ENCODE assay signal across 17 mouse cellular contexts in the genomic region with DNA sequence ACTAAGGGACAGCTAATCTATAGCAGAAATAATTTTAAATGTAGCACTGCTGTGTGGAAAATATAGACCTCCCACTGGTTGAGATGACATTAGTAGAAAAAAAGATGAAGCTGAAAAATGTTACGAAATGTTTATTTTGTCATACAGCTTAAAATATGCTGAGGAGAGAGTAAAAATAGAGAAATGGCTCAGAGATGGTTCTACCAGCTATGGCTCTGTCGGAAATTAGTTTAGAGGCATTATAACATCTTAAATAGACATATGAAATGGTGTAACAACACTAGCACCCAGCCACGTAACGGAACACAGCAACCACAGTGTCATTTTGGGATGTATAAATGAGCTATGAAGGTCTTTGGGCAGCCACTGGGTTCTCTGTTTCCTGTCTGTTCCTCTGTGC.
DNase-seq lines count a peak whose midpoint lies in the region; ATAC-seq and TF ChIP-seq lines count a peak whose summit lies in the region.
"Had no signal": no experiment of that assay in that cellular context is flagged by ENCODE, and none has a peak within 500 bp of the region (broad histone marks: within the 10 kb centered on the region; RNA-seq: fewer than 3 reads in every experiment).

No protein-coding gene starts in this region.

- DNase-seq in left cerebral cortex, adult 2 months (ENCODE audit: extremely low spot score in 1 of 2, low spot score in 2 of 2), result no peak
- DNase-seq in left cerebral cortex, adult 8-10 months (ENCODE audit: low spot score in 2 of 2), result no peak
- DNase-seq in forebrain, embryonic 14.5 days (ENCODE audit: low spot score), result no peak
- no peak for DNase-seq in midbrain, embryonic 14.5 days
- no peak for DNase-seq in Muller cell, postnatal 12 days (ENCODE audit: inconsistent ontology term)
- DNase-seq in heart, postnatal 36 days, result no peak
- DNase-seq in spleen, adult 12 weeks (ENCODE audit: low spot score), result no peak
- DNase-seq: cerebellum, postnatal 10 days; heart, adult 11 months; lung, adult 2 months; thymus, adult 18-20 months had no signal

- no peak overlapping the region for H3K9ac ChIP-seq in forebrain, embryonic 14.5 days (ENCODE audit: low read length)
- no peak overlapping the region for H3K9ac ChIP-seq in midbrain, embryonic 14.5 days (replicated peaks; ENCODE audit: low read length)
- H3K9ac ChIP-seq: kidney, embryonic 15.5 days had no signal

- H3K4me2 ChIP-seq in forebrain, embryonic 14.5 days (ENCODE audit: low read length), result no peak overlapping the region
- H3K4me2 ChIP-seq in midbrain, embryonic 14.5 days (ENCODE audit: low read length), result no peak overlapping the region
- H3K4me2 ChIP-seq: kidney, embryonic 15.5 days; liver, embryonic 11.5 days had no signal

- no peak for ATAC-seq in forebrain, embryonic 14.5 days
- ATAC-seq in hematopoietic stem cell, adult 5-6 weeks (replicated peaks in 1 of 2; ENCODE audit: insufficient read depth in 1 of 2, low FRiP score in 2 of 2, low TSS enrichment in 1 of 2, low read depth in 1 of 2, poor library complexity in 2 of 2, severe bottlenecking in 2 of 2), result peak; percentile 35 to 41; a peak in 2 of 4 replicates
- no peak for ATAC-seq in midbrain, embryonic 14.5 days (ENCODE audit: low FRiP score, low TSS enrichment)
- ATAC-seq: inflammation-experienced regulatory T-cells, adult 6 months had no signal

- intact Hi-C loops in left cerebral cortex, adult 2 months (cut with DNase I), result no loop called here
- intact Hi-C loops in heart, postnatal 36 days (cut with DNase I), result no loop called here

- no peaks in the 10 kb centered on the region for H3K36me3 ChIP-seq in forebrain, embryonic 14.5 days (ENCODE audit: control insufficient read depth, insufficient read depth, low read length)
- no peaks in the 10 kb centered on the region for H3K36me3 ChIP-seq in midbrain, embryonic 14.5 days (ENCODE audit: control insufficient read depth, insufficient read depth, low read length)
- H3K36me3 ChIP-seq: kidney, embryonic 15.5 days; limb, embryonic 10.5 days had no signal

- TF ChIP-seq CTCF in left cerebral cortex, adult 2 months (IDR thresholded peaks at IDR 0.05), result no peak

- H3K9me3 ChIP-seq in forebrain, embryonic 14.5 days (replicated peaks; ENCODE audit: control insufficient read depth, low read length), result no peaks in the 10 kb centered on the region
- no peaks in the 10 kb centered on the region for H3K9me3 ChIP-seq in midbrain, embryonic 14.5 days (ENCODE audit: control insufficient read depth, low read length)
- H3K9me3 ChIP-seq: kidney, embryonic 15.5 days; limb, embryonic 10.5 days had no signal

- no peak overlapping the region for H3K4me3 ChIP-seq in left cerebral cortex, adult 2 months
- H3K4me3 ChIP-seq in forebrain, embryonic 14.5 days (ENCODE audit: low read depth, low read length), result no peak overlapping the region
- H3K4me3 ChIP-seq in midbrain, embryonic 14.5 days (replicated peaks; ENCODE audit: low read depth, low read length), result no peak overlapping the region
- H3K4me3 ChIP-seq: erythroblast, embryonic 14.5 days; kidney, embryonic 15.5 days; limb, embryonic 10.5 days had no signal

- H3K27me3 ChIP-seq in forebrain, embryonic 14.5 days (replicated peaks; ENCODE audit: control insufficient read depth, insufficient read depth, low read length), result no peaks in the 10 kb centered on the region
- no peaks in the 10 kb centered on the region for H3K27me3 ChIP-seq in midbrain, embryonic 14.5 days (ENCODE audit: control insufficient read depth, insufficient read depth, low read length)

- H3K4me1 ChIP-seq in forebrain, embryonic 14.5 days (ENCODE audit: control insufficient read depth, insufficient read depth, low read length), result peaks cover 18% of the 10 kb centered on the region; the same call in 1 of the 2 replicates
- H3K4me1 ChIP-seq in midbrain, embryonic 14.5 days (ENCODE audit: control insufficient read depth, insufficient read depth, low read length), result peaks cover 41% of the 10 kb centered on the region
- H3K4me1 ChIP-seq: kidney, embryonic 15.5 days had no signal

- WGBS in forebrain, embryonic 14.5 days, result 89% methylated on average over 4 of the region's 4 CpGs
- WGBS in midbrain, embryonic 14.5 days, result 67% methylated on average over 4 of the region's 4 CpGs

- peak overlapping the region; percentile 20; the same call in 1 of the 2 replicates for H3K27ac ChIP-seq in left cerebral cortex, adult 2 months
- peak overlapping the region; percentile 44; the same call in 1 of the 2 replicates for H3K27ac ChIP-seq in forebrain, embryonic 14.5 days (ENCODE audit: low read depth, low read length)
- peak overlapping the region; percentile 80 for H3K27ac ChIP-seq in midbrain, embryonic 14.5 days (replicated peaks; ENCODE audit: low read depth, low read length)
- H3K27ac ChIP-seq: kidney, embryonic 15.5 days; limb, embryonic 10.5 days had no signal

Comparison
In these comparisons a context has a peak if more than half of its experiments do, and no peak if none do; other contexts are left out.
1. H3K27ac ChIP-seq: peak in every context shown above with its lines; median percentile 80 in midbrain, embryonic 14.5 days; 44 in forebrain, embryonic 14.5 days; 20 in left cerebral cortex, adult 2 months.
2. ATAC-seq: peak in hematopoietic stem cell, adult 5-6 weeks (2 of 2); none in forebrain, embryonic 14.5 days (single experiment) and midbrain, embryonic 14.5 days (single experiment).